Mouse (Mus musculus) ES-E14 (cell line): Measurements from ENCODE around the gene Cacng3. TPM values are rescaled to one million over a fixed set of nuclear protein-coding genes. Genes with fewer than 3 reads are reported as not detected.

ENCODE experiments used
- DNase-seq: peaks from one replicate; pipeline ENCODE4 v3.0.0-alpha.2; 2013; ENCODE audit warnings: low read depth, low spot score
- H3K27ac ChIP-seq: 2 replicates; pipeline ENCODE4 v1.5.1; 2012; ENCODE audit warnings: low read depth, mild to moderate bottlenecking, low read length, moderate library complexity, mixed read lengths; ENCODE audit not compliant: poor library complexity, insufficient read depth, severe bottlenecking
- H3K36me3 ChIP-seq: 2 replicates; pipeline ENCODE4 v1.6.1; 2012; ENCODE audit warnings: mild to moderate bottlenecking, low read length, moderate library complexity, mixed read lengths; ENCODE audit not compliant: control insufficient read depth, poor library complexity, insufficient read depth, severe bottlenecking
- H3K4me1 ChIP-seq, 2 experiments: fragments of 150-350 bp in 1 of 2; sonication (generic) in 1 of 2; 2 replicates each; pipeline ENCODE4 v1.6.1; 2012; ENCODE audit warnings: low read length in 2 of 2, mild to moderate bottlenecking in 1 of 2, mixed read lengths in 1 of 2; ENCODE audit not compliant: control insufficient read depth in 2 of 2, insufficient read depth in 2 of 2, poor library complexity in 1 of 2
- H3K4me3 ChIP-seq, 2 experiments: fragments of 150-350 bp in 1 of 2; sonication (generic) in 1 of 2; 2 replicates each; pipeline ENCODE4 v1.5.1; 2012; ENCODE audit warnings: low read length in 2 of 2, low read depth in 1 of 2, mild to moderate bottlenecking in 1 of 2, mixed read lengths in 1 of 2; ENCODE audit not compliant: insufficient read depth in 1 of 2, poor library complexity in 1 of 2, severe bottlenecking in 1 of 2
- H3K9ac ChIP-seq: 2 replicates; pipeline ENCODE4 v1.6.1; 2012; ENCODE audit warnings: low read depth, mild to moderate bottlenecking, low read length, mixed read lengths; ENCODE audit not compliant: poor library complexity, insufficient read depth, severe bottlenecking
- H3K9me3 ChIP-seq: fragments of 150-350 bp; sonication (generic); 2 replicates; pipeline ENCODE4 v1.6.1; 2012; ENCODE audit warnings: low read depth, mild to moderate bottlenecking, low read length; ENCODE audit not compliant: control insufficient read depth, insufficient read depth
- CHD2 ChIP-seq: IDR thresholded peaks from 2 replicates; pipeline ENCODE4 v1.6.1; 2014; ENCODE audit warnings: mild to moderate bottlenecking, low read depth, low read length, inconsistent platforms
- HCFC1 ChIP-seq: IDR thresholded peaks from 2 replicates; pipeline ENCODE4 v1.6.1; 2012; ENCODE audit warnings: low read length, inconsistent platforms, borderline replicate concordance; ENCODE audit not compliant: insufficient read depth
- MAFK ChIP-seq: IDR thresholded peaks from 2 replicates; pipeline ENCODE4 v1.6.1; 2014; ENCODE audit warnings: mild to moderate bottlenecking, low read depth, low read length, inconsistent platforms; ENCODE audit not compliant: insufficient read depth
- ZC3H11A ChIP-seq: IDR thresholded peaks from 2 replicates; pipeline ENCODE4 v1.6.1; 2012; ENCODE audit warnings: low read depth, mild to moderate bottlenecking, inconsistent platforms, low read length, borderline replicate concordance
- ZNF384 ChIP-seq: IDR thresholded peaks from 2 replicates; pipeline ENCODE4 v1.6.1; 2012; ENCODE audit warnings: low read depth, low read length, inconsistent platforms
- in situ Hi-C, 2 experiments: fragments of 600-800 bp; cut with MboI; formaldehyde crosslinking; loops; one replicate each; pipeline ENCODE4 v1.15.1; 2025; ENCODE audit warnings: low sequenced_read_pairs in 2 of 2, inconsistent platforms in 1 of 2; ENCODE audit not compliant: unreplicated experiment in 2 of 2
- total RNA-seq: library from RNA; depleted of rRNA; stranded (reverse); fragments of 300-350 nt; gene quantifications from 2 replicates; pipeline ENCODE4 v1.2.3, GENCODE M21; 2012

The Cacng3 gene
- total RNA-seq, 1 experiment = not detected

DNA sequence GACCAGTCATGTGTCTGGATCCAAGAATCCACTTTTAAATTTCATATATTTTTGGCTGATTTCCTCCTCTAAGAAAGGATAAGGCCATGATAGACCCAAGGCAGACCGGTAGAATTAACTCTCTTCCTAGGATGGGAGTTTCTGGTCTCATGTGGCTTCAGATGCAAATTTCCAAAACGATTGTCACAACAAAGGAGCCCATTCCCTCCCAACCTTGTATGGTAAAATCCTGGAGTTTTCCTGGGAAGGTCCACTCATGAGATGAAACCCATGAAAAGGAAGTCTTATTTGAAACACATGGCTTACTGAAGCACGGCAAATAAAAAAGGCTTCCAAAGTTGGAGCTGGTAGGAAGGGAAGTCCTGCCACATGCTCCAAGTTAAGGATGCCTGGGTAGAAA is 39.1 kb upstream of the Cacng3 start:
- TF ChIP-seq MAFK = no peak
- TF ChIP-seq CHD2 = no peak
- TF ChIP-seq HCFC1 = no peak
- no peak for TF ChIP-seq ZNF384
- TF ChIP-seq ZC3H11A = no peak
- H3K36me3 ChIP-seq = no peaks in the 10 kb centered on the region
- peaks cover 2 to 6% of the 10 kb centered on the region in 2 experiments; a peak in 2 of 4 replicates for H3K4me1 ChIP-seq
- in situ Hi-C loops = no loop called here
- no peak overlapping the region for H3K4me3 ChIP-seq
- no peak for DNase-seq
- no peaks in the 10 kb centered on the region for H3K9me3 ChIP-seq
- no peak overlapping the region for H3K27ac ChIP-seq
- no peak overlapping the region for H3K9ac ChIP-seq

DNA sequence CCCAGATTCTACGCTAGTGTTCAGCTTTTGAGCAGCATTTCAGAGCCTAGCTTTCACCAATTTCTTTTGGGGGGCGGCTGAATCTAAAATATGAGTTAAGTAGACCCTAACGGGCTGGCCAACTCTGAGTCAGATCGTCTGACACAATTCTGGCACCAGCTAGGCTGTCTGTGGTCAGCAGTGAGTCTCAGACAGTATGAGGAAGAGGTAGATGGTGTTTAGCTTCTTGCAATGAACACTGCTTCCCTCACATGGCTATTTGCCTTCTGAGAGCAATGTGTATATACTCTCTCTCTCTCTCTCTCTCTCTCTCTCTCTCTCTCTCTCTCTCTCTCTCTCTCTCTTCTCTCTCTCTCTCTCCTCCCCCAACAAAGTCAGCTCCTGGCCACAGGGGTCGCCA is 37.3 kb upstream of the Cacng3 start:
- Histone ChIP-seq H3K9ac (no peak overlapping the region), H3K36me3 (no peaks in the 10 kb centered on the region), H3K4me3 (no peak overlapping the region), H3K9me3 (no peaks in the 10 kb centered on the region), H3K4me1 (peaks cover 2 to 6% of the 10 kb centered on the region in 2 experiments; a peak in 2 of 4 replicates), H3K27ac (no peak overlapping the region)
- TF ChIP-seq MAFK (no peak), ZC3H11A (no peak), ZNF384 (no peak), HCFC1 (no peak), CHD2 (no peak)
- in situ Hi-C loops = no loop called here
- DNase-seq = no peak

DNA sequence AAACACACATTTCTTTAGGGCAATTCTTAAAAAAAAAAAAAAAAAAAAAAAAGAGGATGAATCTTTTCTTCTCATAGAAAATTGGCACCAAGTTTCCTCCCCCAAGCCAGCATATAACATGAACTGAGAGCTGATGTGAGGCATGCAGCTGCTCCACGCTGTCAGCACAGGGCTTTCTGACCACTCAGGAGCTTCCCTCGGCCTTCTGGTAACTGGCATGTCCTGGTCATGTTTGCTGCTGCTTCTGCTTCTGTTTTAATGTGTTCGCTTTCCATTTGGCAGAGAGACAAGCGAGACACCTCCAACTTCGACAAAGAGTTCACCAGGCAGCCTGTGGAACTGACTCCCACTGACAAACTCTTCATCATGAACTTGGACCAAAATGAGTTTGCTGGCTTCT is 36.8 kb upstream of the Cacng3 start:
- Histone ChIP-seq H3K9ac (no peak overlapping the region), H3K4me1 (peaks cover 2 to 6% of the 10 kb centered on the region in 2 experiments; a peak in 2 of 4 replicates), H3K36me3 (no peaks in the 10 kb centered on the region), H3K4me3 (no peak overlapping the region), H3K27ac (no peak overlapping the region), H3K9me3 (no peaks in the 10 kb centered on the region)
- DNase-seq = no peak
- in situ Hi-C loops = no loop called here
- no peak for TF ChIP-seq ZNF384
- TF ChIP-seq CHD2 = no peak
- no peak for TF ChIP-seq MAFK
- no peak for TF ChIP-seq ZC3H11A
- no peak for TF ChIP-seq HCFC1

GRCm38 (mm10) chr7:122643676-122644075 is 26.6 kb upstream of the Cacng3 start:
- DNase-seq = no peak
- H3K36me3 ChIP-seq = no peaks in the 10 kb centered on the region
- in situ Hi-C loops = no loop called here
- H3K27ac ChIP-seq = no peak overlapping the region
- no peak overlapping the region for H3K4me3 ChIP-seq
- no peak for TF ChIP-seq ZNF384
- no peak overlapping the region for H3K9ac ChIP-seq
- no peaks in the 10 kb centered on the region for H3K4me1 ChIP-seq
- no peaks in the 10 kb centered on the region for H3K9me3 ChIP-seq

- H3K4me1 ChIP-seq = no peaks in the 10 kb centered on the region
These were observed 21.0 kb upstream of the Cacng3 start for GRCm38 (mm10) chr7:122649306-122649705.

More at GRCm38 (mm10) chr7:122649306-122649705, 21.0 kb upstream of the Cacng3 start:
- in situ Hi-C loops = no loop called here
- TF ChIP-seq CHD2 = no peak
- no peak for TF ChIP-seq ZC3H11A
- no peak for TF ChIP-seq MAFK
- no peak for TF ChIP-seq HCFC1
- no peak for TF ChIP-seq ZNF384
- H3K4me3 ChIP-seq = no peak overlapping the region
- H3K36me3 ChIP-seq = no peaks in the 10 kb centered on the region
- DNase-seq = no peak
- no peaks in the 10 kb centered on the region for H3K9me3 ChIP-seq
- no peak overlapping the region for H3K27ac ChIP-seq
- no peak overlapping the region for H3K9ac ChIP-seq
